Mouse (Mus musculus) ovary, postnatal 14 days (tissue): ENCODE results near the gene Slc16a9.

Experiments
- DNase-seq: peaks from one replicate; pipeline ENCODE4 v3.0.0; 2022; ENCODE audit warnings: low spot score

The Slc16a9 gene

DNA sequence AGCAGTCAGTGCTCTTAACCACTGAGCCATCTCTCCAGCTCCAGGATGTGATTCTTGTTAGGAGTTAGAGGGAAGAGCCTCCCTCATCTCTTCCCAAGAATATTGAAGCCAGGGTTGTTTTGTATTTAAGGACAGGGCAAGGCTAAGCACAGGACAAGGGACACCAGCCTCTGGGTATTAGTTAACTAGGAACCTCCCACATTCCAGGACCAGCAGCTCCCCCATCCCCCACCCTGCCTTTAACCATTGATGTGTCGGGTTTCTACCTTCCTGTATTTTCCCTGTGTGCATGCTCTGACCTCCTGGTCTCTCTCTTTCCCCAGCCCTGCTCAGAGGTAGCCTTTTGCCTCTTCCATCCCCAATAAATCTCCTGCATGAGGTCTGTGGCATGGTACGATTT lies 56.3 kb downstream of the Slc16a9 start:
- no peak for DNase-seq

DNA sequence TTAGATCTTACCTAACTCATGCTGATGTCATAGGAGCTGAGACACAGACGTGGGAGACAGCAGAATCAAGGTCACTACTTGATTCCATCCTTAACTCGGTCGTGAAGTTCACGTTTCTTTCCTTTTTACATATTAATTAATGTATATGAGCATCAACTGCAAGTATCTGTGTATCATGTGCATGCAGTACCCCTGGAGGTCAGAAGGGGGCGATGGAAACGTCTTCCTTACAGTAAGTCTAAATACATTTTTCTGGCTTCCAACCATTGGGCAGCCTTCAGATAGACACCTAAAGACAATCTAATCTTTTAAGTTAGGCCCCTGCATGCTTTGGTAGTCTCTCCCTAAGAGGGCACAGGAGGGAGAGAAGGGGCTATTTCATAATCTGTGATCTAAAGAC lies 58.3 kb downstream of the Slc16a9 start:
- no peak for DNase-seq

- DNase-seq, result no peak
These were observed 60.8 kb downstream of the Slc16a9 start for GRCm38 (mm10) chr10:70305683-70306082.

DNA sequence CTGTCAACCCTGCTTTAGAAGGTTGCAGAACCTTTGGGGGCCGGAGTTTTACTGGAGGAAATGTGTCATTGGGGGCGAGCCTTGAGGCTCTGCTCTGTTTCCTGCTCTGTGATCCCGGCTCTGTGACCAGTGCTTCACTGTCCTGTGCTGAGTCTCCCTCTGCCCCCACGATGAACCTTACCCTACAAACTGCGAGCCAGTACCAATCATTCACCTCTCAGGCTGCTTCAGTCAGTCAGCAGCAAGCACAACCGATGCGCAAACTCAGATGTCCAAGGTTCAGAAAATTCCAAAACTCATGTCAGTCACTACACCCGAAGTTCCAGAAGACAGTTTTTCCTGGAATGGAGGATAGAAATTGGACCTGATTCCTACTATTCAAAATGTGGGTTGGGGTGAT lies 64.5 kb downstream of the Slc16a9 start:
- no peak for DNase-seq

- no peak for DNase-seq
These were observed 65.7 kb downstream of the Slc16a9 start for GRCm38 (mm10) chr10:70310646-70311045.

DNA sequence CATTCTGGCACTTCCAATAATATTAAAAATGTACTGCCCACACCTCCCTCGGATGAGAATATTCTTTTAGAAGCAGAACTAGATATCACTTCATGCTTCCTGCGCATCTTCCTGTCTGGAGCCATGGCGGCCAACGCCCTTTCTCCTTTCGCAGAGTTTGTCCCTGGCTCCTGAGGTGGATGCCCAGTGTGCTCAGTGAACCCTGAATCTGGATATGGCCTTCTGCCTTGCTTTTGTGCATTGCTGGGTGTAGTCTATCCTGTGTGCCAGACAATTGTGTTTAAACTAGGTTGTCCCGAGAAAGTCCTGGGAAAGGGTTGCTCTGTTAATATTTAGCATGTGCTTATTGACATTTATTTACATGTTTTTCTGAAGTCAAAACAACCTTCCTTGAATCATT lies 71.0 kb downstream of the Slc16a9 start:
- no peak for DNase-seq

DNA sequence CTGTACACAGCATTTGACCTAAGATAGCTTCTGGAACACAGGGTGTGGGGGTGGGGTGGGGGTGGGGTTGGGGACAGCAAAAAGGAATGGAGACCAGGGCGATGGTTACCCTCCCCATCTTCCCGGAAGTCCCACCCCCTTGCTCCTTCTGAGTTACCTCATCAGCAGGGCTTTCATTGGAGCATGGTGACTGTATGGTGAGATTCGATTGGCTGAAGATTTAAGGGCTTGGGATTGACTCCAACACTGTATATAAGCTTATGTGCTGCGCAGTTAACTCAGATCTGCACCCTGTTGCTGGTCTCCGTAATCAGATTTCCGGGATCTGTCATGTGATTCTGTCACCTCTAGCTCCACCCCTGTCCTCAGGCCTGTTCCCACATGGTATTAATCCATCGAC lies 72.0 kb downstream of the Slc16a9 start:
- DNase-seq, result no peak

- DNase-seq, result no peak
These were observed 72.6 kb downstream of the Slc16a9 start for GRCm38 (mm10) chr10:70317394-70317965.

GRCm38 (mm10) chr10:70318630-70319029 lies 73.7 kb downstream of the Slc16a9 start:
- peak; percentile 63 for DNase-seq

DNA sequence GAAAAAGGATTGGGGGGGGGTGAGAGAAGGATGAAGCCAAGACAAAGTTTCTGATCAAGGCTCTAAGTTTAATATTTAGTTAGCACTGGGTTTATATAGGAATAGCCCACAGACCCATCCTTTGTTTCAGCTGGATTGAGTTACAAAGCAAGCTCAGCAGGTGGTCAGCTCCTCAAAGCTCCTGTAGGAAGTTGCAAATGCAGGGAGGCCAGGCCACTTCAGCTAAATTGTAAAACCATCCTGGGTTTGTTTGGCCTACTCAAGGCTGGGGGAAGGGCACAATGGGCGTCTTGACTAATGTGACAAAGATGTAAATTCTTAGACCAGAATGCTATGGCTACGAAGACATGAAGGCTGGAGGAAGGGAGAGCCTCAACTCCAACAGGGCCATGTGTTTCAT lies 80.6 kb downstream of the Slc16a9 start:
- no peak for DNase-seq

GRCm38 (mm10) chr10:70327331-70327730 lies 82.4 kb downstream of the Slc16a9 start:
- DNase-seq, result no peak

GRCm38 (mm10) chr10:70328139-70328538 lies 83.2 kb downstream of the Slc16a9 start:
- DNase-seq, result no peak
